Mouse (Mus musculus) urinary bladder, postnatal 25 days (tissue): ENCODE results near the gene Mtcl1.

ENCODE experiments used
- DNase-seq: peaks from one replicate; pipeline ENCODE4 v3.0.0; 2022; ENCODE audit warnings: low spot score

Mtcl1 gene

DNA sequence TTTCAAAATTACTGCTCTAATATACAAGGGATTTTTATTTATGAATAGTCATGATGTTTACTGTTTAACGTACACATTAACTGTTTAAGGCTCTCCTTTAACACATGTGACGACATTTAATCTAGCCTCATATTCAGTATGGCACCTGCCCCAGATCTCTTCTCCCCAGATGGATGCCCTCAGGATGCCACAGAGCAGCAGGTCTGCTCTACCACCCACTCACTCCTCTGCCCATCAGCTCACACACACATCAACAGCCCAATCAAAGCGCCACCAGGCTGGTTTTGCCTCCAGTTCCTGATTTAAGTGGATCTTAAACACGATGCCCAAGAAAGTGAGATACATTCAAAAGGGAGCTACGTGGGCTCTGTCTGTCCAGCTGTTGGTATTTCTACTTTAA, 41.1 kb downstream of the Mtcl1 start:
- DNase-seq, result no peak

DNA sequence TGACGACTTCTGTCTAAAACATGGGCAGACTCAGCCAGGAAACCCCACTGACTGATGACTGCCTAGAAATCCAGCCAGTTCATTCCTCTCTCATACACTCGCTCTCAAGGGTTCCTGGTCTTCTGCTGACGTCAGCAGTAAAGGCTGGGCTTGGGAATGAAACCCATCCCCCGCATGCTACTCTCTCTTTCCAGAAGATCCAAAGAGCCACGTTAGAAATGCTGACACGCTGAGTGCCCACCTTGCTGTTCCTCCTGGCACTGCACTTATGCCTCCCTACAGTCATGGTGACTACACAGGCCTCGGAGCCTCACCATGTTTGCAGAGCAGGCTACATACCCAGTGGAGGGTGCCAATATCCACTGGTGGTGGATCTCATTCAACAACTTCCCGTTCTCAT, 41.7 kb downstream of the Mtcl1 start:
- DNase-seq, result no peak

DNA sequence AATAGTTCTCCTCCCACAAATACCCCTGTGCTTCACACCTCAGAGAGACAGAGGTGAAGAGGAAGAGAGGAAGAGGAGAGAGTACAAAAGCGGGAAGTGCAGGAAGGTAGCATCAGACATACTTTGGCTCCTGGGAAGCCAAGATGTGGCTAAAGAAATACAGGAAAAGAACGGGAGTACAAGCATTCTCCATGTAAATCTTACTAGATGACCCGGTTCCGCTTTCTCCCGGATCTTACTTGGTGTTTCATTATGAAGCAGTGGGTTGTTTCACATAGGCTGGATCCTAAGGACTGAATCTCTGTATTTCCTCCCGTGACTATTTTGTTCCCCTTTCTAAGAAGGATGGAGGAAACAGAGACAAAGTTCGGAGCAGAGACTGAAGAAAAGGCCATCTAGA, 43.9 kb downstream of the Mtcl1 start:
- DNase-seq, result no peak

DNA sequence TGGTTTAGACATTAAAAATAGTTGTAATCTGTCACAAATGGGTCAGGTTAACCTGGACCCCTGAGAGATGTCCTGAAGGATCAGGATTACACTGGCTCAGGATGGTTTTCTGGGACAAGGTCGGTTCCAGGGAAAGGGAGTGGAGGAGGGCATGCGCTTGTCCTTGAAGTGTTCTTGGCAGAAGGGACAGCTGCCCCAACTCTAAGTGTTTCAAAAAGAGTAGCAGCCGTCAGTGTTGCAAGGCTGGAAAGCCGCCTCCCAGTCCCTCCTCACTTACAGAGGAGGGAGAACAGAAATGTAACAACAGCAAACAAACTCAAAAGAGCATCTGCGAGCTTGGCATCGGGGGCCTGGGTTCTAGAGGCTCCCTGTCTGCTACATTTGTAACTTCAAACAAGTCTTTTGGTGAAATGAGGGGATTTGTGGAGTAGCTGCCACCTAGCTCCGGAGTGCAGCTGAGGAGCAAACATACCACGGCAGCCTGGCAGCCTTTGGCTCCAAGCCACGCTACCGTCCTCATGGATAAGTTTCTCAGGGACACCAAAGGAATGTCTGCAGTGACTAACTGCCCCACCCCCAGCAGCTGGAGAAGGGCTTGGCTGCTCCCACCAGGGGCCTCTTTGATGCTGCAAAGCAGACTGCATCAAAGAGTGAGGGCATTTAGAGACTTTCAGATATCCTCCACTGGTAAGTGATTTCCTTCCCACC, 44.5 kb downstream of the Mtcl1 start:
- DNase-seq, result peak; percentile 20

DNA sequence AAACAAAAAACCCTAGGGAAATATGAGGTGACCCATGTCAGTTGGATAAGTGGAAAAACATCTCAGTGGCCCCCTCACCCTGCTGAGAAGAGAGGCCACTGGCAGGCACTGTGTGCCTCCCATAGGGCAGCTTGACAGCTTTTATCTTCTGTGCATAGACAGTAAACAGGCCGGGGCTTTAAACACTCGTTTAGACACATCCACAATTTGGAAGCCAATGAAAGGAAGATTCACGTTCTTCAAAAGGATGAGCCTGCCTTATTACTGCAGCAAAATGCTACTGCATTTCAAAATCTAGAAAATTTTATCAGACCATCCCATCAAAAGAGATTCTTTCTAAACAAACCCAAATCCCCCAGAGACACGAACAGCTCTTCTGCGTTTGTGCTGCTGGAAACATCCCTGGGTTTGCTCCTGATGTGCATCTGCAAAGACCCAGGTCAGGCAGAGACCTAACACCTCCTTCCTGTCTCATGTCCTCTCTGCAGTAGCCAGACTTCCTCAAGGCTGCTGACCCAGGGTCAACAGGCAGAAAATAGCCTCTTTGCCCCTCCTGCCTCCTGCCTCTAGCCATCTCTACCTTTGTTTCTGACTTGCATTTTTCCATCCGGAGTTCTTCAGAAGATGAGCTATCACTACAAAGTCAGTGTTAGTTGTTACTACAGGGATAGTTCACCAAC, 46.6 kb downstream of the Mtcl1 start:
- DNase-seq, result no peak

DNA sequence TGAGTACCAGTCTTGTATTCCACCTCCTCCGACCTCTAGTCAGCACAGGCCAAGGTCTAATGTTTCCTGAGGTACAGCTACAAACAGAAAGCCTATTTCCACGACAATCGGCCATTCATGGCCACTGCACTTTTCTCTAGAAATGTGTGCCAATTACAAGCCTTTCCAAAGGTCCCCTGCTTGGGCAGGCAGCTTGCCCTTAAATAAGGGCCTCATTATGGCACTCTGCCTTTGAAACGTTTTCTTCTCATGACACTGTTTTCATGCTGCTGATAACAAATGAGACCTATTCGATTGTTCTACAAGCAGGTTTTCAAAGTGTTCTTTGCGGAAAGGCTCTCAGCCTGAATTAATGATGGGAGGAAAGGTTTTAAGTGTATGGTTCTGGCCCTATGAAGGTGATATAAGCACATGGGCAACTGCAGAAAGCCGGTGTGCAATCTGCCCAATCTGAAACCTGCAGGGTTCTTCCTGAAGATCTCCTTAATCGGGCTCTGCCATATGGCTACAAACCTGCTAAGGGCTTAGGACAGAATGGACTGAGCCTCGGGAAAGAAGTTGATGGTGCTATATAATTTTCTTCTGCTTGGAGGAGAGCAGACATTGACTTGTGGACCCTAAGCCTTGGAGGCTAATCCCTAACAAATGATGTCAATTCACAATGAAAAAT, 47.8 kb downstream of the Mtcl1 start:
- DNase-seq, result no peak

DNA sequence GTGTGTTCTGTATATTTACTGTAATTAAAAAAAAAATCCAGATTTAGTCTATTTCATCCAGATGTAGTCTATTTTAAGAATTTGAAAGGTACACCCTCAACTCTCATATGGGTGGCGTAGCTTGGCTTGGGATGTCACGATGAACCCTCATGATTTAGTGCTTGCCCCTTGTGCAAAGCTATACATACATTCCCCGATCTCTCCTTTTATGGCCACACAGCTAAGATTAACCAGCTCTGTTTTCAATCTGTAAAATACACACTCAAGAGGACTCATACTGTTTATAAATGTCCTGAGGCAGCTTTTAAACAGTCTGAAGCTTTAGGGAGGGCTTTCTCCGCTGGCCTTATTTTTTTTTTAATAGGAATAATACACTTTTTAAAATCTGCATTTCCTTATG, 49.8 kb downstream of the Mtcl1 start:
- DNase-seq, result no peak

DNA sequence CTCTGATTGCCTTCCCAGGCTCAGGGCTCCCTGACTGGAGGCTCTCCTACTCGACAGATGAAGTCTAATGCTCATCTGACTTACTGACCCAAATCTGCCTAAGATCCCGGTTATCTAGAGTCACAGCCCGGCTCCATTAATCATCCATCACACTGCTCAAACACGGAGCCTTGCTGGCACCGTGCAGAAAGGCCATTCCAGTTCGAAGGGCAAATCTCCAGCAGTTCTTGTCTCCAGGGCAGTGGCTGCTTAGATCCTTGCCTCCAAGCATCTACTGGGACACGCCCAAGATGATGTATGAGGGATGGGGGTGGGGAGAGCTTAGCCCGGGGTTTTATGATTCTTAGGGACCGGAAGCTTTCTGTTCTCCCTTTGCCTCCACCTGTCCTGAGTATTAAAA, 55.0 kb downstream of the Mtcl1 start:
- no peak for DNase-seq

DNA sequence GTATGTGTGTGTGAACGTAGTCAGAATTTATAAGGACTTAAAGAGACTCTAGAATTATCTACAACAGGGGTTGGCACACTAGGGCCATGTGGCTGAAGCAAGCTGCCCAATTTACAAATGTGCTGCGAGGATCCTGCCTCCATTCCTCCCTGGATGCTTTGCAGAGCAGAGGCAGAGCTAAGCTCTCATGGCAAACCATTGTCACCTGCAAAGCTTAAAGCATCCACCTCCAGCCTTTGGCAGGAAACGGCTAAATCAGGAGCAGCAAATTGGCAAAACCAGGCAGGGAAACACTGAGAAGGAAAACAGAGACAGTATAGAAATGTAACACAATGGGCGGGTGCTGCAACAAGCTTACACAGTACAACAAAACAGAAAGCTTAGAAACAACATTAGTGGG, 61.2 kb downstream of the Mtcl1 start:
- DNase-seq, result no peak

DNA sequence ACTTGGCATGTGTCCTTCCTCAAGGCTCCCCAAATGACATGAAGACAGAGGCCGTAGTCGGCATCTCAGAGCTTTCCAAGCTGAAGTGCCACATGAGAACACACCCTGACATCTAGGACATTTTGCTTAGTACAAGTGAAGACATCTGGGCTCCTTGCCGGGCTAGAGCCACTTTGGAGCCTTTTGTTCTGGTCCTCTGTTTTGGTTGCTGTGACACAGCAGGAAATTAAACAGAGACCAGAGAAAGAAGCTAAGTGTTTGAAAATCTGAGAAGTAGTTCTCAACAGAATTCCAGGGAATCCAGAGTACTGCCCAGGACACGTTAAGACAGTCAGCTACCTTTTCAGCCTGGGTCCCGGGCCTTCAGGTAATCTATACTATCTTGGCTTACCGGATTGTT, 68.2 kb downstream of the Mtcl1 start:
- no peak for DNase-seq

DNA sequence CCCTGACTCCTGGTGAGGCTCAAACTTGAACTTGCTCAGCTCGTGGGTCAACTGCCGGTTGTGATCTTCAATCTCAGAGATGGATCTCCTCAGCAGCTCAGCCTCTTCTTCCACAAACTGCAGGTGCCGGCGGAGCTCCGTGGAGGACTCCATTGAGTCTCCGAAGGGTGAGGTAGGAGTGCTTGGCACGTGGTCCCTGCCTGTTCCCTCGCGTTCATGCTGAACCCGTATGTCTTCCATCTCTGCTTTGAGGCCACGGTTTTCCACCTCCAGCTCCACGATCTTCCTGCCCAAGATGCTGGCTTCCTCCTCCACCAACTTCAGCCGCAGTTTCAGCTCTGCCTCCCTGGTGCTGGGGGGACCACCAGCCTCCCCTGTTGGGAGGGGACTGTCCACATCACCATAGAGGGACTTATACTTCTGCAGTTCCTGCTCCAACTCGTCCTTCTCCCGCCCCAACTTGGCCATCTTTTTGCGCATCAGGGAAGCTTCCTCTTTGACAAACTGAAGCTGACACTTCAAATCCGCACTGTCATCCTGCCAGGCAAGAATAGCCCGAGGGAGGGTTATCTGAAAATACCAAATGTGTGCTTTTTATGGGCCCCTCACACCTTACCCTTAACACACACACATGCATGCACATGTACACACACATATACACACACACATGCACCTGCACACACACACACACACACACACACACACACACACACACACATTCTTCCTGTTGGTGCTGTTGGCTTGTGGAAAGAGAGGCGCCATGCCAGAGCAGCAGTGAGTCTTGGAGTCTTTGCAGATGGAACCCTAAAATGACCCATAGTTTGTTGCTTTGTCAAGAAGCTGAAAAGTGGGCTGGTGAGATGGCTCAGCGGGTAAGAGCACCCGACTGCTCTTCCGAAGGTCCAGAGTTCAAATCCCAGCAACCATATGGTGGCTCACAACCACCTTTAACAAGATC, 69.4 kb downstream of the Mtcl1 start:
- DNase-seq, result no peak

DNA sequence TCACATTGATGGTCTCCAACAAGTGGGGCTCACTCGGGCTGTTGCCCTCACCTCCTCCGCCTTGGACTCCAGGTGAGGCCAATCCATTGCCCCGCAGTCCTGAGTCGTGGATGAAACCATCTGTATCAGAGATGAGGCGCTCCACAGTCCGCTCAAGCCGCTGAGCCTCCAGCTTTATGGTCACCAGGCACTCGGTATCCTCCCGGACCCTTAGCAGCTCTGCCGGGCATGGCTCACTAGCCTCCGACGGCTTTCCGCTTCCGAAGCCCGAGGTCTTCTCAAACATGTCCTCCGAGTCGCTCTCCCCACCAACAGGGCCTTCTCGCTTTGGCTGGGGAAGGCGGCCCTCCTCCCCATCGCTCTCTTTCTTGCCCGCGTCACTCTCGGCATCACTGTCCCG, 70.2 kb downstream of the Mtcl1 start:
- no peak for DNase-seq

DNA sequence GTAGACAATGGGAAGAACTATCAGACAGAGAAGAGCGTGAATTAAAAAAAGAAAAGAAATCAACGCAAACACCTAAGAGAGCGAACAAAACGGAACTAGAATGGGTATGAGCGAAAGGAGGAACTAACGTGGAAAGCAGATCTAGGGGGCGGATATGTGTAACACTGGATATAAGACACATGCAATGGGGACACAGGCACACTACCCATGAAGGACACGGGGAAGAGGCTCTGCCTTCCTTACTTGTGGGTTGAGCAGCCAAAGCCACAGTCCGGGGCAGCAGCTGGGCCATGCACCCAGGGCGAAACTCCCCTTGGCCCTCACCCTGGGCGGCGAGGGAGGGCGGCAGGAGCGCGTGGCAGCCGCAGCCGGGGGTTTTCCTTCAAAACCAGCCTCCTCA, 71.4 kb downstream of the Mtcl1 start:
- DNase-seq, result no peak

DNA sequence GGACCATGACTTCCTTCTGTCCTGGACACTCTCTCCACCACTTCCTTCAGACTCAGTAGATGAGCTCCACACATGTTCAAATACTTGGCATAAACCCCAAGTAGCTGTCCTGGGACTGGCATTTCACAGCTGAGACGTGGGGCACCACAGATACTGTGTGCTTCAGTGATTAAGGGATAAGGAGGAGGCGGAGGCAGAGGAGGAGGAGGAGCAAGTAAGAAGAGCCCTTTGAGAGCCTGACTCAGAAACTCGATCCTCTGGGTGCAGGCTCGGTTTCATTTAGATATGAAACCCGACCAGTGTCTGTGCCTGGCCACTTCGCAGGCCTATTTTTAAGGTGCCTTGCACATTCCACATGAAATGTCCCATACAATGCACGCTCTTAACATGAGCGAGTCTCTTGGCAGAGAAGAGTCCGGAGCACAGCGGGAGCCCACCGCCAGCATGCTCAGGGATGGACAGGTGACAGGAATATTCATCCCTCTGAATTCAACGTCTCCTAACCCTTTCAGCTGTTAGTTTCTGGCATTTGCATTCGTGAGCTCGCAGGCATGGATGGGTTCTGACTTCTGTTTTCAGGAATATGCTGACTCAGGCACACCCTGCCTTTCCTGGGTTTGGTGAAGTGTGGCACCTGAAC, 74.8 kb downstream of the Mtcl1 start:
- DNase-seq, result no peak

DNA sequence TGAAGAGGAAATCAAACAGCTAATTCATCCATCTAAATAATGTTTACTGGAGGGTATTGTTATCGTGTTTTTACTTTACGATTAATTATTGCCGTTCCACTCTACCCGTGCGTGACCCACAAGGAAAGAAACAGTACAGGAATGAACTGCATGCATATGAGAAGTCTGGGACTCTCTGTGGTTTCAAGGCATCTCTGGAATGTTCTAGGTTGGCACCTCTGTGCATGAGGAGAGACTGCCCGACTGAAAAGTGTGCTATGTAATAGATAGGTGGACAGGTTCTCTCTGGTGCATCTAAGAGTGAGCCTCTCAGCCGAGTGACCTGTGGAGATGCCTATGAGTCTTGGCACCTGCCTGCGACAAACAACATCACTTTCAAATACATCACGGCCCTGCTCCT, 78.7 kb downstream of the Mtcl1 start:
- no peak for DNase-seq

DNA sequence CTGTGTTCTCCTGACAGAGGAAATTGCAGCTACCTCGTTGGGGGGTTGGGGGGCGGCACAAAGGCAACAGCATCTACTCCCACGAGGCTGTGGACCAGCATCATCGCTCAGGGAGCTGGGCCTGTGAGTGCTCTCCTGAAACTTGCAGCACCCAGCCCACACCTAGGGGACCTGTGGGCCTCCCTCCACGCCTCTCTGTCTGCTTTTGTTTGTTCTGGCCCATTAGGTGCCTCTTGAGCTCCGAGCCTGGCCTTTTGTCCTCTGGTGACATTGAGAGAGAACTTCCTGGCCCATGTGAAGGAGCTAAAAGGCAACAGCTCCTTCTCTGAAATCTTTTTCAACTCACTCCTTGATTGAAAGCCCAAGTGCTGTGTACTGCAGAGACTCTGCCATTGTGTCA, 79.8 kb downstream of the Mtcl1 start:
- no peak for DNase-seq

DNA sequence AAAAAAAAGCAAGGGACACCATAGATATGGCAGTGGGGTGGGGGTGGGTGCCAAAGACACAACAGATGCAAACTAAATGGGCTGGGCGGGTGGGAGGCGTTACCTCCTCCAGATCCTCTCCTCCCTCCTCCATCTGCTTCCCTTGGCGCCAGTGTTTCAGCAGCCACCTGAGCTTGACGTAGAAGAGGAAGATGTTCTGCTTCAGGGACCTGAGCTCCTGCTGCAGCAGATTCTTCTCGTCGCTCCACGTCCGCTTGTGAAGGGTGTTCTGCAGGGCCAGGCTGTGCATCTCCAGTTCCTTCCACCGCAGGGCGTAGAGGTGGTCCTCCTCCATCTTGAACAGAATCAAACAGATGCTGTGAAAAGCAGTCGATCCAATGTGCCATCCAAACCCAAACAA, 81.4 kb downstream of the Mtcl1 start:
- DNase-seq, result no peak

DNA sequence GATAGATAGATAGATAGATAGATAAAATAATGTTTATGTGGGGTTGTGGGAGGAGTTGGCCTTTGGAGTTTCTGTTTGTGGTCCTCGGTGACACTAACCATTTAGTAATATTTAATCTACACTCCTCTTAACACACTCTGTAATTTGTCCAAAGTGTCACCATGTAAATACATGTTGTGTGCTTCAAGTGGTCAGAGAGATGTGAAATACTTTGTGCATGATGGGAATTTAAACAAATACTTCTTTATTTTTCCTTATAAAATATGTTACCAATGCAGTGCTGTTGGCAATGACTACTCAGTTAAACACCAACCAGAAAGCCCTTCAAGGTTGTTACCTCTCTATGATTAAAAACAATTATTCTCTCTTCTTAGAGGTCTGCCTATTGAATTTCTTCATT, 83.9 kb downstream of the Mtcl1 start:
- DNase-seq, result no peak

DNA sequence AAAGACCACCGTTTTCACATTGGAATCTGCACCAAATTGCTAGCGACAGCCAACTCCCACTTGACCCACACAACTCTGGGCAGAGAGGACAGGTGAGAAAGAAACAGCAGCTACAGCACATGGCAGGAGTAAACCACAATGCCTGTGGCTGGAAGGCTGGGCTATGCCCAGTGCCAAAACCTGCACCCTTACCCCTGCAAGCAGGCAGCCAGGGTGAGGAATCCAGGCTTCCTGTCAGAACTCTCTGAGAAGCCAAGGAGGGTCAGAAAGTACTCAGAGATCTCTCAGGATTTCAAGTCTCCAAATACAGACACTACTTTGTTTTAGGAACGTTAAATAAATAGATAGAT, 84.3 kb downstream of the Mtcl1 start:
- DNase-seq, result no peak

DNA sequence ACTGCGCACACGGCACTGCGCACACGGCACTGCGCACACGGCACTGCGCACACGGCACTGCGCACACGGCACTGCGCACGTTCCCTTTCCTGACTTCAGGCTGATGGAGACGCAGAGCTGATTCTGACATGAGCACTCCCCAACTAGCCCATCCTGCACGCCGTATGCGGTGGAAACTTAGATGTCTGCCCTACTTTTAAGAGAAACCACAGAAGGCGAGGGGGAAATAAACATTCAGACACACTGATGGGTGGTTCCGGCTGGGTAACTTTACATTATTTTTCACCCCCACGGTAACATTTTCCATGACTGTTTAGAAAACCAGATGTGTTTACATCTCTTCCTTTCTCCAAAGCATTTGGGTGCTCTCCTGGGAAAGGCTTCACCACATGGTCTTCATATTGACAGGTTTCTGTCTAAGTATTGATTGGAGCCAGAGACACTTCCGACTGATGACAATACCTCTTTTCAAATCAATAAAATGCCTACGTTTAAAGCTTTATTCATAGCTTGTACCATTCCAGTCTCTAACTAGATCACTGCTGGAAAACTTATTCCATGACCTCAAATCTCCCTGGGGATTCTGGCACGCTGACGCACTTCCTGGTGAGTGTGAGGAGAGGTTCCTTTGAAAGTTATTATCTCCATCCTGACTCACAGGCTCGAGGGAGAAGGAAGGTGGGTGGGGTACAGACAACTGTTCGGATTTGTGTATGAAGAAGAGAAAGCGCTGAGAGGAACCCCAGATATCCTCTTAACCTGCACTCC, 84.8 kb downstream of the Mtcl1 start:
- no peak for DNase-seq

DNA sequence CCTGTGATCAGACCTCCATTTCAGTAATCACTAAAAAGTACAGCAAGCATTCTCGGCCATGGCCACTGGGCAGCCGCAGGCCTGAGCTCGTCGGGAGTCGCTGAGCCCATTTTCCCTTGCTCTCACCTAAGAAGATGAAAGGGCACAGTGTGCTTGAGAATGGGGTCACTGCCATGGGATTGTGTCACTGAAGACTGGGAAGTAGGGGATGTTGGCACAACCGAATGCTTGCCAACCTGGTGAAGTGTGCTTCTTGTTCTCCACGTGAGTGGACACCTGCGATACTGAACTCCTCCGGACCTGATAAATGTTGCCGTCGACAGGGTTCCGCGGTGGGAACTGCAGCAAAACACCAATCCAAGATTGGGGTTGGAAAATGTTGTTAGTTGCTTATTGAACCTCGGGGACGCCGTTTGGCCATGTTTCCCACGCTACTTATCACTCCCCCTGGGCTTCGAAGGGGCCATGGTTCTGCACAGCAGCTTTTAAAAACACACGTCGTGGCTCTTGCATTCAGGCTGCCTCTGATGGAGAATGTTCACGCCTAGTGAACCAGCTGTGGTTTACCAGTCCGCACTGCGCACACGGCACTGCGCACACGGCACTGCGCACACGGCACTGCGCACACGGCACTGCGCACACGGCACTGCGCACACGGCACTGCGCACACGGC, 85.6 kb downstream of the Mtcl1 start:
- no peak for DNase-seq
